Mouse (Mus musculus) T-helper 2 cell (primary cell): ENCODE measurements around the gene Coq5.

ENCODE experiments used
- in situ Hi-C: fragments of 300-600 bp; cut with MboI, MseI; formaldehyde crosslinking; loops from one replicate; pipeline ENCODE4 v1.15.1; 2025; ENCODE audit warnings: high pct_unique_total_duplicates

The Coq5 gene

DNA sequence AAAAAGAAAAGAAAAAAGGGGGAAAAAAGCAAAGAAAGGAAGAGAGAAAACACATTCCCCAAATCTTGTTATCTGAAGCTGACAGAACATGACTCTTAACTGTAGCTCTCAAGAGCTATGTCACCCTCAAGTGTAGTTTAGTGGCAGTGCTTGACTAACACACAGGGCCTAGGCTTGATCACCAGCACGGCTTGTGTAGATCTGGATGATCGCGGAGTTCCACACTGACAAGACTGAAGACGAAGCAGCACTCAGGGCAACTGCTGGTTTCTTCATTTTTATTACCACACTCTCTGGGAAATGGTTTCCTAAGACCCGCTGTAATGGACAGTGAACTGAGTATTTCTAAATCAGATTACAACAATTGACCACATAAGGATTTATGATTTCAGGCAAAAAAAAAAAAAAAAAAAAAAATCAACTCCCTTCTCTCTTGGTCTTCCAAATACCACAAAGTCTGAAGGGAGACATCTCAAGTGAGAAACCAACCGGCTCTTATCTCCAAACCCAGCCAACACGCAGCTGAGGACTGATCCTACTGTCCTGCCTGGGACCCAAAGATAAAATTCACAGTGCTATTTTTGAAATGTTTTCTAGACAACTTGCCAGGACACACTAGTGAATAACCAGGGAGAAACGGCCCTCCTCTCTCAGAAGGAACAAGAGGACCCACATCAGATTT is 12.5 kb upstream of the Coq5 start:
- in situ Hi-C loops = no loop called here

DNA sequence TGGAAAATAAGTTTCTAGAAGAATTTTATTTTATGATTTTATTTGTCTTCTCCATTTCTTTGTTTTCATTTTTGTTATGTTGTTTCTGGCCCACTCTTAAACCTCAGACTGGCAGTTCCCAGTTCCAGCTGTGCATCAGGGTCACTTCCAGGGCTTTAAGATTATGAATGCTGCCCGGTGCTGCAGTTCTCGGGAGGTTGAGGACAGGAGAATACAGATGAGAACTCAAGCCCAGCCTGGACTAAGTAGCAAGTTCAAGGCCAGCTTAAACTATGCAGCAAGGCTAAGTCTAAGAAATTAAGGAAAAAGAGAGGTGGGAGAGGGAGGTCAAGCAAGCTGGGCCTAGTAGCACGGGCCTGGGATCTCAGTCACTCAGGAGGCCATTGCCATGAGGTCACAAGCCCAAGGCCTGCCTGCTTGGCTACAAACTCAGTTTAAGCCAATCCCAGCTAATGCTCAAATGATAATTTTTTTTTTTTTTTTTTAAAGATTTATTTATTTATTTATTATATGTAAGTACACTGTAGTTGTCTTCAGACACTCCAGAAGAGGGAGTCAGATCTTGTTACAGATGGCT is 11.9 kb upstream of the Coq5 start:
- in situ Hi-C loops = no loop called here

DNA sequence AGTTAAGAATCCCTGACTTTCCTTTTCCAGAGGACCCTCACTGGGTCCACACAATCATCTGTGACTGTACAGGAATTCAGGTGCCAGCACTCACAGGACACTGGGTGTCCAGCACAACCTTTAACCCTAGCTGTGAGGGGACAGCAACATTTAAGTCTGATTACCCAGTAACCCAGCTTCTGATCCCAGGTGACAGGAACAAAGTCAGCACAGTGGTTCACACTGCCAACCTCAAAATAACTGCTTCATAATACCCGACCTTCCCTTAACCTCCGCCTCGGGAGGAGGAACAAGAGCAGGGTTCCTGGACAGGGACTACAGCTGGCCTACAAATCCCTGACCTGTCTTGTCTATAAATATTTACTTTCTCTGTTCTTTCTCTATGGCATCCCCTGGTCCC is 11.2 kb upstream of the Coq5 start:
- in situ Hi-C loops = no loop called here

DNA sequence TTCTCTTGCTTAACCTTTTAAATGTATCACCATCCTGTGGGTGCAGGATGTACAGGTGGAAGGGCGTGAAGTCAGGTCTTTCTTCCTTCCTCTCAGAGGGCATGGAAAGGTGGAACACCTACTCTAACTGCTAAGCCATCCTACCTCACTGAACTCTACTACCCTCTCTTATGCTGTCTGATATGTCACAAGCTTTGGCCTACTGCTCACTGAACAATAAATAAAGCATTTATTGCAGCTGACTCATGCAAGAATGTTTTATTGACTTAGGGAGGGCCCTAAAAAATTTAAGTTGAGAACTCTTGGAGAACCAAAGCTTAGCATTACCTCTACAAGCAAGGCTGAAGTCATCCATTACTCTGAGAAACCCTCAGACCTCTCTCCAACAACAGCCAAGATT is 9.5 kb upstream of the Coq5 start:
- in situ Hi-C loops = no loop called here

DNA sequence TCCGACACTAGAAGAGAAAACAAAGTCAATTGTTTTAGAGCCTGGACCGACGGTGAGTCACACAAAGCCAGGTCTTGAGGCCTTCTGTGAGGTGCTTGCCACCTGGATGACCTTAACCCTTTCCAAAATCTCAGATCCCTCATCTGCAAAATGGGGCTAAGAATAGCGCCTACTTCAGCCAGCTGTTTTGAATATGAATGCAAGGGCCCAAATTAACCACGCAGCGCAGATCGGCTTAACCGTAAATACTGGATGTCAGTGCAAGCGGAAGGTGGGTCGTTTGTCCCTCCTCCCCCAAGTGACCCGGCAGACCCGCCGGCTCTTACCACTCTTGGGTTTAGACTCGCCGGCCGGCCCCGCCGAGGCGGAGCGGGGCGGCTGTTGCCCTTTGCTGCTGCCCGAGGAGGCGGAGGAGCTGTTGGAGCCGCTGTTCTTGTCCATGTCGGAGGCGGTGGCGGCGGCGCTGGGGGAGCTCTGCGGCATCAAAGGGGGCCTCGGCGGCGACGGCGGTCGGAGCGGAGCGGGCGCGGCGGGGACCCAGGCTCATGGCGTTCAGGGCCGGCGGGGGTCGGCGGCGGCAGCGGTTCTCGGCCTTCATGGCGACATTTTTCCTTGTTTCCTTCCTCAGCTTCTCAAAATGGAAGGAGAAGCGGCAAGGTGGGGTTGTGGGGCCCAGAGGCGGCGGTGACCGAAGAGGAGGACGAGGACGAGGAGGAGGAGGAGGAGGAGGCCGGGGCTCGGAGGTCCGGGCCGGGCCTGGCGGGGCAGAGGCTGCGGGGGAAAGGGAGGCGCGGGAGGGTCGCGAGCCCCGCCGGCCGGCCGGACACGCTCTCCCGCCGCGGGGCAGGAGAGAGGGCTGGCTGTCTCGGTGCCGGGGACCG is 7.3 kb upstream of the Coq5 start:
- in situ Hi-C loops = no loop called here

DNA sequence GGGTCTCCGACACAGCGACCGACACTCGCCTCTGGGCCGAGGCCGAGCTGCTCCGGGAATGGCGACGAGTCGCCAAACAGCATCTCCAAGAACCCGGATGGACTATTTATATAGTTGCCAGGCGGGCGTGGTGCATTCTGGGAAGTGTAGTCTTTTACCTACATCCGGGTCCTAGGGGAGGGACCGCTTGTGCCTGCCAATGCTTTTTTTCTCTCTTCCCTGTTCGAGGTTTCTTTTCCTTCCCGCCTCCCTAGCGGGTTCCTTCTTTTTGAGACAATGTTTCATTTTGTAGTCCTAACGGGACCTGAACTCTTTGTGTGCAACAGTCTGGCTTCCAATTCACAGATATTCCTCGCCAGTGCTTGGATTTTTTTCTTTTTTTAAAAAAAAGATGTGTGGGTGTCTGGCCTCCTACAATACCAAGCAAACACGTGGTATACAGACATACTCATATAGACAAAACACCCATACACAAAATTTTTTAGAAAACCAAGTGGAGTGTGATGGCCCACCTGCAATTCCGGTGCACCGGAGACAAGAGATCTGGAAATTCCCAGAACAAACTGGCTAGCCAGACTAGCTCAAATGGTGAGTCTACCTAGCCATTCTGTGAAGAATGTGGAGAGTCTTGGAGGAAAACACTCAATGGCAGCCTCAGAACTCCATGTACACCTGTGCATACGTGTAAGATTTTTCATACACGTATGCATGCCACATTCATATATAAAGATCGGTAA is 6.5 kb upstream of the Coq5 start, which contains the start of gene Rnf10:
Gene Rnf10, minus strand, starts transcription at position 87 of the 737 bp plus-strand sequence.
- in situ Hi-C loops = no loop called here

DNA sequence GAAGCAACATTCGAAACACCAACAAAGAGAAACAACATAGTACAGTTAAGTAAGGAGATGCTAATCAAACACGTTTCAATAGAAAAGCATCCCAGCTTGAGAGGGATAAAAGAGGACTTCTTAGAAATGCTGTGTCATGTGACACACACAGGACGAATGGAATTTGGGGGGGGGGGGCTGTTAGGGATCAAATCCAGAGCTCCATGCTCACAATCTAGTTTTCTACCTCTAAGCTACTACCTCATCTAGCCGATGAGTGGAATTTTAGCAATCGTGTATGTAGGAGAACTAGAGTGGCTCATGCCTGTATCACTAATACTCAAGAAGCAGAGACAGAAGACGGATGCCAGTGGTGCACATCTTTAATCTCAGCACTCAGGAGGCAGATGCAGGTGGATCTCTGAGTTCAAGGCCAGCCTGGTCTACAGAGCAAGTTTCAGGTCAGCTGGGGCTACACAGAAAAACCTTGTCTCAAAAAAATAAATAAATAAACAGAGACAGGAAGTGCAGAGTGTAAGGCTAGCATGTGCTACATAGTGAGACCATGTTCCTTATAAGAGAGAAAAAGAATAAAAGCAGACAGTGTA is 5.8 kb upstream of the Coq5 start:
- in situ Hi-C loops = no loop called here

DNA sequence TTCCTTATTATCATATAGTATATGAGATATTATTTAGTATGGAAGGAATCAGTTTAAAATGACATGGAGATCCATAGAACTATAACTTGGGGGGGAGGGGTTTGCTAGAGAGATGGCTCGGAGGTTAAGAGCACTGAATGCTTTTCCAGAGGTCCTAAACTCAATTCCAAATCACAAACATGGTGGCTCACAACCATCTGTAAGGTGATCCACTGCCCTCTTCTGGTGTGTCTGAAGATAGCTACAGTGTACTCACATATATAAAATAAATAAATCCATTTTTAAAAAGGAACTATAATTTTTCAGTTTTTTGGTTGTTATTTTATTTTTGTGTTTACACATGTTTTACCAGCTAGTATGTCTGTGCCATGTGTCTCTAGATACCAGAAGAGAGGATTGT is 5.1 kb upstream of the Coq5 start:
- in situ Hi-C loops = no loop called here

DNA sequence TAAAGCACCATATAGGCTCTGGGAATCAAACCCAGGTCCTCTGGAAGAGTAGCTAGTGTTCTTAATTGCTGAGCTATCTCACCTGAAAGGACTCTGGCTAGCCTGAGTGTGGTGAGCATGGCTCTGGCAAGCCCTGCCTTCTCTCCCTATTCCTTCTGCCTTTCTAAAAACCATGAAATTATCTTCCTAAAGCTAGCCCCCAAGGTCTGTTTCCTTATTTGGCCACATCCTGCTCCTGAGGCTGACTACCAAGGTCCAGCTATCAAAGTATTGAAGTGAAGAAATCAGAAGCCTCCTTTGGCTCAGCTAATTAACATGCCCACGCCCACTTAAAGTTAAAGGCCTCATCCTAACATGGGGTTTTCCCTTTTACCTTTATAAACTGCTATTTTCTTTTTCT is 4.7 kb upstream of the Coq5 start:
- in situ Hi-C loops = loop anchor here (5.0 kb wide), 1 partner anchor 73 kb away; the partner anchor contains the start of gene Cox6a1

DNA sequence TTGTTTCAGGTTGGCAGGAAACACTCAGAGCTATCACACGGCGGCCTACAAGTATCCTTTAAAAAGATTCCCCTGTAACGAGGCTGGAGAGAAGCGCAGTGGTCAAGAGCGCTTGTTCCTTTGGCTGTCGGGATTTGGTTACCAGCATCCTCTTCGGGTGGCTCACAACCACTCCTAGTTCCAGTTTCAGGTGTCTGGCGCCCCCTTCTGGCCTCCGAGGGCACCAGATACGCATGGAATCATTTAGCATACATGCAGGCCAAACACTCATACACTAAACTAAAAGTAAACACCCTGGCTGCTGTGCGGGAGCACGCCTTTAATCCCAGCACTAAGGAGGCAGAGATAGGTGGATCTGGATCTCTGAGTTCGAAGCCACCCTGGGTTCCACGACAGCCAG is 3.5 kb upstream of the Coq5 start:
- in situ Hi-C loops = loop anchor here (5.0 kb wide), 1 partner anchor 71 kb away; the partner anchor contains the start of gene Cox6a1

DNA sequence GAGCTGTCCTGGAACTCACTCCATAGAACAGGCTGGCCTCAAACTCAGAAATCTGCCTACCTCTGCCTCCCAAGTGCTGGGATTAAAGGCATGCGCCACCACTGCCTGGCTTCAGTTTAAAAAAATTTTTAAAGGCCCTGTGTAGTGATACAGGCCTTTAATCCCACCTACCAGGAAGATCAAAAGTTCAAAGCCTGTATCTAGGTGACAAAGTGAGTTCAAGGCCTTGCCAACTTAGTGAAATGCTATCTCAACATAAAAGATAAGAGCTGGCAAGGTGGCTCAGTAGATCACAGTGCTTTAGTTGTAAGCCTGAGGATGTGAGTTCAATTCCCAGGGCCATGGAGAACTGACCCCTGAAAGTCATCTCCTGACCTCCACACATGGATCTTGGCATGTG is 1.4 kb upstream of the Coq5 start:
- in situ Hi-C loops = loop anchor here (5.0 kb wide), 1 partner anchor 69 kb away; the partner anchor contains the start of gene Cox6a1

DNA sequence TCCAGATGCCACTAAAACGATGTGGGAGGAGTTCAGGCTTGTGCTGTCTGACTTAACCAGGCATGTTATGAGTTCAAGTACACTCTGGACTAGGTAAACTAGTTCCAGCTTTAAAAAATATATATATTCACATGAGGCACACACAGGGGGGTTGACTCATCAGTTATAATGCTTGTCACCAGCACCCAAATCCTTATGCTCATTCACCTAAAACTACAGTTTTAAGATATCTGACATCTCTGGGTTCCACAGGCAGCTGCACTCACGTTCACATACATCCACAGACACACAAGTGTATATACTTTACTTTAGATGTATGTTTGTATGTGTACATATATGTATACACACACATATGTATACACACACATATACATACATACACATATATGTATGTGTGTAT is 681 bp upstream of the Coq5 start:
- in situ Hi-C loops = loop anchor here (5.0 kb wide), 1 partner anchor 69 kb away; the partner anchor contains the start of gene Cox6a1

DNA sequence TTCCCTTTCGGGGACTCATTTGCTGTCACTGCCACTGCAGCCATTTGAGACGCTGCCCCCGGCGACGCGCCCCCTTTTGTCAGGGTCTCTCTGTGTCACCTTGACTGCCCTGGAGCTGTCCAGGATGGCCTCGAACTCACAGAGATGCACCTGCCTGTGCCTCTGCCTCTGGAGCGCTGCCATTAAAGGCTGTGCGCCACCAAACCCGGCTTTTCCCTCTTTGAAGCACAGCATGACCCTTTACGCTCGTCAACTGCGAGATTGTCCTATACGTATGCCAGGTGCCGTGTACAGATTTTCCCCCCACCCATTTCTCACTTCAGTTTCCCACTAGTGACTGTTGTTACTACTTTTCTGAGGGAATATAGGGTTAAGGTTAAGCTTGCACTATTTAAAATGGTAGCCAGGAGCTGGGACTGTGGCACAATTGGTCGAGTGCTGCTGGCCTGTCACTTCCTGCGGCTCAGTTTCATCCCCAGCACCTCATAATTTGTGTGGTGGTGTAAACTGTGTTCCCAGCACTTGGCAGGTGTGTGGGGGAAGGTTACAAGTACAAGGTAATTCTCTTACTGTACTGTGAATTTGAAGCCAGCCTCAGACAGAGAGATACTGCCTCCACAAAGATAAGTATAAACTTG is 703 bp downstream of the Coq5 start:
- in situ Hi-C loops = no loop called here

DNA sequence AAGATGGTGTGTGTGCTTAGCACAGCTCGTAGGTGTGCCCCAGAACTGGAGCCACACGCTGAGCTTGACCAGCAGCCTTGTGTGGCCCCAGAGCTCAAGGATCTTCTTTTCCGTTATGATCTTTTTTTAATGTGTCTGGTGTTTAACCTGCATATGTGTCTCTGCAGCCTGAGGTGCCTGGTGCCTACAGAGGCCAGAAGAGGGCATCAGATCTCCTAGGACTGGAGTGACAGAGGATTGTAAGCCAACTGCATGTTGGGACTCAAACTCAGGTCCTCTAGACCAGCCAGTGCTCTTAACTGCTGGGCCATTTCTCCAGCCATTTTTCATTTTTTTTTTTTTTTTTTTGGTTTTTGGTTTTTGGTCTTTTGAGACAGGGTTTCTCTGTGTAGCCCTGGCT is 5.3 kb downstream of the Coq5 start:
- in situ Hi-C loops = no loop called here

DNA sequence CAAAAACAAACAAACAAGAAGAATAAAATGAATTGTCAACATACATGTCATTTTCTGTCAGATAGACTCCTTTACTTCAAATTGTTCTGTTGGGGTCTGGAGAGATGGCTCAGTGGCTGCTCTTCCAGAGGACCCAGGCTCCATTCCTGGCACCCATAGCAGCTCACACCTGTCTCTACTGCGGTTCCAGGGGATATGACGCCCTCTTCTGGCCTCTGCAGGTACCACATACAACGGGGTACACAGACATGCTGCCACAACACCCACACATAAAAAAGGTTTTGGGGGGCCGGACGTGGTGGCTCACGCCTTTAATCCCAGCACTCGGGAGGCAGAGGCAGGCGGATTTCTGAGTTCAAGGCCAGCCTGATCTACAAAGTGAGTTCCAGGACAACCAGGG is 14.7 kb downstream of the Coq5 start:
- in situ Hi-C loops = no loop called here

DNA sequence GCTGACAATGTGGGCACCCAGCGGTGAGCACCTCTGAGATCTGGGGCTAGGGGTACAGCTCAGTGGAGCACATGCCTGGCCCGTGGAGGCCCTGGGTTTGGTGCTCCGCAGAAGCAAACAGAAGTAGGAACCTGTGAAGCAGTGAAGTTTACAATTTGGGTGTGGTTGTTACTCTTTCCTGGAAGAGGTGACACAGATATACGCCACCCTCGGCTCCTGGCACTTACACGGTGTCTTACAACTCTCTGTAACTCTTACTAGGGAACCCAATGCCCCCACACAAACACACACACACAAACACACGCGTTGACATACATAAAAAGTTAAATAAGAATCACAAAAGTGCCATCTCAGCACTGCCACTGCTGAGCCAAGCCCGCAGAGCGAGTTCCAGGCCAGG is 16.9 kb downstream of the Coq5 start:
- in situ Hi-C loops = no loop called here

DNA sequence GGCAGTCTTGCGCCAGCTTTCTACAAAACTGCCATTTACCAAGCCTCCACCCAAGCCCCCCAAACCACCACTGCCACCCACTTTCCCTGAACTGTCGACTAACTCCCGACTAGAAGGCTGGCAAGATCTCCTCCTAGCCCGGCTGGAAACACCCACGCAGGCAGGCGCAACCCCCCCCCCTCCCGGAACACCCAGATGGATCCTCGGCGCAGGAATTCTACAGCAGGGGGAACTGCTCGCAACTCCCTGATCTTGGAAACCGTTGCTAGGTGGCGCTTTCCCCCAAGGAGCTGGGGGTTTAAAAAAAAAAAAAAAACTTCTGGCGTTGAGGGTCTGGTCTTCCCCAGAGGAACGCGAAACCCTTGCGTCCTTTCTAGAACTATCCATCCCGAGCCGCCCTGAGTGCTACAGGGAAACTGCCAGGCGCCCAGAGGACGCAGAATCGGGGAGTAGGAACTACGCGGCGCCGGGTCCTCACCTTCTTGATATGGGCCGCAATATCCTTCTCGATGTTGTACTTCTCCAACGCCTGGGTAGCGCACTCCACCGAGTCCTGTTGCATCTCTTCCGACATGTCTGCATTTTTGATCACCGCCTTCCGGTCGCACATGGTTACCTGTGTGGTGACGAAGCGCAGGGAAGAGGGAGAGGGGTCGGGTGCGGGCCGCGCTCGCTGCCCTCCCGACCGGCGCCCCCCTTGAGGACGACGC is 20.7 kb downstream of the Coq5 start:
- in situ Hi-C loops = no loop called here

DNA sequence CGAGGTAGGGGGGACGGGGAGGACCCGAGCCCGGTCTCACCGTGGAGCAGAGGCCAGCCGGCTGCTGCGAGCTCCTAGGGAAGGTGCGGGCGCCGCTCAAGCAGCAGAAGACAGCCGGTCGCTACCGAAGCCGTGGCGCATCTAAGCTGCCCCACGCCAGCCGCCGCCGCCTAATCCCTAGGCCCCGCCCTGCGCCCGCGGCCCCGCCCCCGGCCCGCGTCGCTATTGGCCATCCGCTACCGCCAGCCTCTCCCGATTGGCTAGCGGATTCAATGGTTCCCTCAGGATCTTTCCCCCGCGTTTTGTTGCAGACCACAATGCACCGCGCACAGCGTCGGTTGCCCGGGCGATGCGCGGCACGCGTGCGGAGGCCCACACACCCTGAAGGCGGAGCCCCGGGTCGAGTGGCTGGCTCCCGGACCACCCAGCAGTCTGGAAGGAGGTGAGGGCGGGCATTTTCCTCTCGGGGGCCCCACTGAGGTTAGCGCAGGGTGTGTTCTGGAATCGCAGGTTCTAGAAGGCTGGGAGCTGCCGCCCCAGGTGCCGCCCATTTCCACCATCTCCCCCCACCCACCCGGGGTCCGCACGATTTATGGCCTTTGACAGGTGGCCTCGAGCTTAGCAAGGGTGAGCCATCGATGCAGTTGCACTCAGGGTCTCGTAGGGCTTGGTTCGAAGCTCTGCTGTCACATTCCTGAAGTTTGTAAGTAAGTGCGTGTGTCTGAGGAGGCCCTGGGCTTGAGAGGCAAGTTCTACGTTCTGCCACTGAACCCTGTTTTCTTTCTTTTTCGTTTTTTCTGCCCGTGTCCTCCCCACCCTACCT is 21.5 kb downstream of the Coq5 start, which contains the start of gene Dynll1:
Gene Dynll1, minus strand, starts transcription at position 208 of the 823 bp plus-strand sequence.
- in situ Hi-C loops = no loop called here

DNA sequence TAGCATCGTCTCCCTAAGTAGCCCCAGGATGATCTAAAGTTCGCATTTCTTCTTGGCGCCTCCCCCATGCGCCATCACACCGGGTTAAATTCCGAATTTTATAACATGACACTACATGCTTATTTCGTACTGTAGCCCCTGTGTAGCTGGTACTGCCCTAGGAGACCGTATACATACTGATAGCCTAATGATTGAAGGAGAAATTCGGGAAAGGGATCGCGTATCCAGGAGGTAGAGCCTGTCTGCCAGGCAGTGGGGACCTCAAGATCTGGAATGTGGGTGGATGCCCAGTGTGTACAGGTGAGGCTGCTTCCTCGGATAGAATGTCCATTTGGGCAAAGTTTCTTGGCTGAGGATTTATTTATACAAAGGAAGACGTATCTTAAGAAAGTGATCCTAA is 22.1 kb downstream of the Coq5 start:
- in situ Hi-C loops = no loop called here
